Comparison of ENCODE assay signal across 7 mouse cellular contexts in genomic region chr9:121215349-121216000, GRCm38 (mm10).
DNase-seq lines count a peak whose midpoint lies in the region; ATAC-seq and TF ChIP-seq lines count a peak whose summit lies in the region.

No protein-coding gene starts in this region.

- peak; percentile 40 for DNase-seq in T-cell, adult 2 months (ENCODE audit: low spot score)
- DNase-seq in cerebellum, adult 11 months: peak; percentile 50
- peak; percentile 82 for DNase-seq in forebrain, embryonic 14.5 days (ENCODE audit: low spot score)
- peak; percentile 43 to 73 for DNase-seq in layer of hippocampus, postnatal 25 days (ENCODE audit: extremely low spot score in 1 of 2, low spot score in 1 of 2)
- DNase-seq in spleen, adult 2 months (ENCODE audit: low read depth in 1 of 2, low spot score in 2 of 2): peak; percentile 12 to 43

- H3K9me3 ChIP-seq in forebrain, embryonic 14.5 days (replicated peaks; ENCODE audit: control insufficient read depth, low read length): no peaks in the 10 kb centered on the region
- no peaks in the 10 kb centered on the region for H3K9me3 ChIP-seq in hindbrain, embryonic 15.5 days

- H3K36me3 ChIP-seq in forebrain, embryonic 14.5 days (ENCODE audit: control insufficient read depth, insufficient read depth, low read length): no peaks in the 10 kb centered on the region
- no peaks in the 10 kb centered on the region for H3K36me3 ChIP-seq in hindbrain, embryonic 15.5 days
- no peaks in the 10 kb centered on the region for H3K36me3 ChIP-seq in spleen, adult 2 months (ENCODE audit: control insufficient read depth, insufficient read depth, low read length)

- no peaks in the 10 kb centered on the region for H3K4me1 ChIP-seq in forebrain, embryonic 14.5 days (ENCODE audit: control insufficient read depth, insufficient read depth, low read length)
- no peaks in the 10 kb centered on the region for H3K4me1 ChIP-seq in hindbrain, embryonic 15.5 days (replicated peaks)
- H3K4me1 ChIP-seq in spleen, adult 2 months (ENCODE audit: control insufficient read depth, insufficient read depth, insufficient read length): no peaks in the 10 kb centered on the region

- H3K4me2 ChIP-seq in forebrain, embryonic 14.5 days (ENCODE audit: low read length): no peak overlapping the region
- H3K4me2 ChIP-seq in hindbrain, embryonic 15.5 days: no peak overlapping the region

- TF ChIP-seq CTCF in spleen, adult 2 months (IDR thresholded peaks at IDR 0.05; ENCODE audit: extremely low read depth, insufficient read depth, insufficient read length, insufficient replicate concordance): peak; percentile 79

- TF ChIP-seq POLR2A in spleen, adult 2 months (IDR thresholded peaks at IDR 0.05; ENCODE audit: low read depth, low read length): no peak

- no peak overlapping the region for H3K9ac ChIP-seq in forebrain, embryonic 14.5 days (ENCODE audit: low read length)
- H3K9ac ChIP-seq in hindbrain, embryonic 15.5 days: no peak overlapping the region

- no peak overlapping the region for H3K27ac ChIP-seq in forebrain, embryonic 14.5 days (ENCODE audit: low read depth, low read length)
- H3K27ac ChIP-seq in hindbrain, embryonic 15.5 days (replicated peaks): no peak overlapping the region
- no peak overlapping the region for H3K27ac ChIP-seq in spleen, adult 2 months (ENCODE audit: insufficient read depth, low read length)

- WGBS in forebrain, embryonic 14.5 days: 34% methylated on average over 3 of the region's 3 CpGs
- 40% methylated on average over 3 of the region's 3 CpGs for WGBS in hindbrain, embryonic 15.5 days
- WGBS in spleen, adult 2 months: 34% methylated on average over 3 of the region's 3 CpGs

- H3K27me3 ChIP-seq in forebrain, embryonic 14.5 days (replicated peaks; ENCODE audit: control insufficient read depth, insufficient read depth, low read length): no peaks in the 10 kb centered on the region
- no peaks in the 10 kb centered on the region for H3K27me3 ChIP-seq in hindbrain, embryonic 15.5 days
- H3K27me3 ChIP-seq in spleen, adult 2 months (ENCODE audit: control insufficient read depth, insufficient read depth, low read length): no peaks in the 10 kb centered on the region

- no peak overlapping the region for H3K4me3 ChIP-seq in forebrain, embryonic 14.5 days (ENCODE audit: low read depth, low read length)
- H3K4me3 ChIP-seq in hindbrain, embryonic 15.5 days: no peak overlapping the region
- H3K4me3 ChIP-seq in spleen, adult 2 months (ENCODE audit: extremely low read depth, insufficient read depth, insufficient read length): no peak overlapping the region

- ATAC-seq in forebrain, embryonic 14.5 days: peak; percentile 79
- ATAC-seq in hindbrain, embryonic 15.5 days (ENCODE audit: low FRiP score, low read depth): peak; percentile 61; the same call in 1 of the 2 replicates
- ATAC-seq in megakaryocyte progenitor cell, adult 5-6 weeks (replicated peaks; ENCODE audit: poor library complexity): peak; percentile 93

Comparison
In these comparisons a context has a peak if more than half of its experiments do, and no peak if none do; other contexts are left out.
1. DNase-seq: peak in every context shown above with its lines; median percentile 82 in forebrain, embryonic 14.5 days; 58 in layer of hippocampus, postnatal 25 days; 50 in cerebellum, adult 11 months; 40 in T-cell, adult 2 months; 28 in spleen, adult 2 months.